Mouse (Mus musculus) lung, adult 10 weeks (tissue): Measurements from ENCODE around the gene Gm7168. TPM values are rescaled to one million over a fixed set of nuclear protein-coding genes. Genes with fewer than 3 reads are reported as not detected.

Experiments used
- polyA plus RNA-seq: library from polyadenylated mRNA; stranded (reverse); fragments of 350-450 nt; fragmentation: Illumina TruSeq; extraction: RNeasy Lipid Tissue Mini Kit (QIAGEN cat#74804); gene quantifications from one replicate; pipeline ENCODE4 v1.2.3, GENCODE M21; 2014; ENCODE audit warnings: low read depth, low replicate concordance; ENCODE audit not compliant: insufficient read depth

The Gm7168 gene
- not detected for polyA plus RNA-seq

GRCm38 (mm10) chr17:13948073-13948472 is at the start of gene Gm7168:
Gene Gm7168, plus strand, starts transcription at chr17:13948373.

Other genes with a start within 250 kb of the Gm7168 start
- 48.1 TPM for gene Afdn, start 187.8 kb upstream of the Gm7168 start, polyA plus RNA-seq
- gene Tcte2, start 186.5 kb upstream of the Gm7168 start, polyA plus RNA-seq = 2.2 TPM
- gene Gm7356, start 55.3 kb downstream of the Gm7168 start, polyA plus RNA-seq = not detected
- gene Gm7358, start 111.2 kb downstream of the Gm7168 start, polyA plus RNA-seq = not detected